Mouse (Mus musculus): ENCODE data around the gene Kif18a. TPM values are rescaled to one million over a fixed set of nuclear protein-coding genes. Genes with fewer than 3 reads are reported as not detected.

Kif18a gene
- total and polyA plus RNA-seq, 2 experiments from 2014 or later, result 1.3 to 3.3 TPM

- TF ChIP-seq EP300 (IDR thresholded peaks at IDR 0.05; ENCODE audit: low read depth) (no peak), CTCF (IDR thresholded peaks at IDR 0.05; ENCODE audit: low read depth) (no peak)
- Histone ChIP-seq H3K9ac (replicated peaks; ENCODE audit: low read depth, low read length) (no peak overlapping the region), H3K36me3 (replicated peaks; ENCODE audit: control insufficient read depth, insufficient read depth, low read length) (no peaks in the 10 kb centered on the region), H3K4me1 (ENCODE audit: control insufficient read depth, insufficient read depth) (no peaks in the 10 kb centered on the region), H3K27ac (ENCODE audit: low read depth) (no peak overlapping the region), H3K27me3 (ENCODE audit: control insufficient read depth, insufficient read depth, low read length) (no peaks in the 10 kb centered on the region), H3K4me2 (ENCODE audit: low read depth, low read length) (no peak overlapping the region), H3K9me3 (replicated peaks; ENCODE audit: control insufficient read depth, low read length) (no peaks in the 10 kb centered on the region), H3K4me3 (ENCODE audit: low read depth, low read length) (no peak overlapping the region)
- 94% methylated on average over 1 of the region's 1 CpGs for WGBS
- no peak for DNase-seq (ENCODE audit: low spot score)
- no peak for ATAC-seq (ENCODE audit: insufficient read depth, low read depth)
Measured at GRCm38 (mm10) chr2:109273098-109273497, 7.4 kb upstream of the Kif18a start.

GRCm38 (mm10) chr2:109277593-109277992 is 2.9 kb upstream of the Kif18a start:
- H3K27me3 ChIP-seq (ENCODE audit: control insufficient read depth, insufficient read depth, low read length), result no peaks in the 10 kb centered on the region
- peak overlapping the region; percentile 88 for H3K4me2 ChIP-seq (ENCODE audit: low read depth, low read length)
- no peak for DNase-seq (ENCODE audit: low spot score)
- 6% methylated on average over 7 of the region's 7 CpGs for WGBS
- peak overlapping the region; percentile 90 for H3K9ac ChIP-seq (replicated peaks; ENCODE audit: low read depth, low read length)
- no peak for ATAC-seq (ENCODE audit: insufficient read depth, low read depth)
- no peak for TF ChIP-seq CTCF (IDR thresholded peaks at IDR 0.05; ENCODE audit: low read depth)
- no peak for TF ChIP-seq EP300 (IDR thresholded peaks at IDR 0.05; ENCODE audit: low read depth)
- H3K27ac ChIP-seq (ENCODE audit: low read depth), result peak overlapping the region; percentile 63
- H3K9me3 ChIP-seq (replicated peaks; ENCODE audit: control insufficient read depth, low read length), result no peaks in the 10 kb centered on the region
- peaks cover 13% of the 10 kb centered on the region; the same call in 1 of the 2 replicates for H3K4me1 ChIP-seq (ENCODE audit: control insufficient read depth, insufficient read depth)
- H3K4me3 ChIP-seq (ENCODE audit: low read depth, low read length), result peak overlapping the region; percentile 87
- H3K36me3 ChIP-seq (replicated peaks; ENCODE audit: control insufficient read depth, insufficient read depth, low read length), result no peaks in the 10 kb centered on the region

GRCm38 (mm10) chr2:109278036-109278435 is 2.5 kb upstream of the Kif18a start:
- no peaks in the 10 kb centered on the region for H3K36me3 ChIP-seq (replicated peaks; ENCODE audit: control insufficient read depth, insufficient read depth, low read length)
- peaks cover 13% of the 10 kb centered on the region; the same call in 1 of the 2 replicates for H3K4me1 ChIP-seq (ENCODE audit: control insufficient read depth, insufficient read depth)
- peak overlapping the region; percentile 87 for H3K4me3 ChIP-seq (ENCODE audit: low read depth, low read length)
- H3K27me3 ChIP-seq (ENCODE audit: control insufficient read depth, insufficient read depth, low read length), result no peaks in the 10 kb centered on the region
- under 1% methylated on average over 16 of the region's 16 CpGs for WGBS
- TF ChIP-seq EP300 (IDR thresholded peaks at IDR 0.05; ENCODE audit: low read depth), result no peak
- TF ChIP-seq CTCF (IDR thresholded peaks at IDR 0.05; ENCODE audit: low read depth), result no peak
- peak overlapping the region; percentile 88 for H3K4me2 ChIP-seq (ENCODE audit: low read depth, low read length)
- ATAC-seq (ENCODE audit: insufficient read depth, low read depth), result no peak
- peak overlapping the region; percentile 63 for H3K27ac ChIP-seq (ENCODE audit: low read depth)
- H3K9ac ChIP-seq (replicated peaks; ENCODE audit: low read depth, low read length), result peak overlapping the region; percentile 90
- peak; percentile 52 for DNase-seq (ENCODE audit: low spot score)
- no peaks in the 10 kb centered on the region for H3K9me3 ChIP-seq (replicated peaks; ENCODE audit: control insufficient read depth, low read length)

GRCm38 (mm10) chr2:109280272-109280599 is 302 bp upstream of the Kif18a start:
- DNase-seq (ENCODE audit: low spot score) (no peak), ATAC-seq (ENCODE audit: insufficient read depth, low read depth) (no peak)
- peak overlapping the region; percentile 58 for H3K27ac ChIP-seq (ENCODE audit: low read depth)
- no peaks in the 10 kb centered on the region for H3K9me3 ChIP-seq (replicated peaks; ENCODE audit: control insufficient read depth, low read length)
- peak overlapping the region; percentile 67 for H3K9ac ChIP-seq (replicated peaks; ENCODE audit: low read depth, low read length)
- H3K4me3 ChIP-seq (ENCODE audit: low read depth, low read length), result peak overlapping the region; percentile 91
- TF ChIP-seq CTCF (IDR thresholded peaks at IDR 0.05; ENCODE audit: low read depth) (no peak), EP300 (IDR thresholded peaks at IDR 0.05; ENCODE audit: low read depth) (no peak)
- H3K4me2 ChIP-seq (ENCODE audit: low read depth, low read length), result peak overlapping the region; percentile 66
- H3K36me3 ChIP-seq (replicated peaks; ENCODE audit: control insufficient read depth, insufficient read depth, low read length), result no peaks in the 10 kb centered on the region
- WGBS, result 6% methylated on average over 4 of the region's 4 CpGs
- peaks cover 13% of the 10 kb centered on the region; the same call in 1 of the 2 replicates for H3K4me1 ChIP-seq (ENCODE audit: control insufficient read depth, insufficient read depth)
- no peaks in the 10 kb centered on the region for H3K27me3 ChIP-seq (ENCODE audit: control insufficient read depth, insufficient read depth, low read length)

- H3K4me2 ChIP-seq (ENCODE audit: low read depth, low read length), result peak overlapping the region; percentile 66
- H3K36me3 ChIP-seq (replicated peaks; ENCODE audit: control insufficient read depth, insufficient read depth, low read length), result no peaks in the 10 kb centered on the region
- H3K4me3 ChIP-seq (ENCODE audit: low read depth, low read length), result peak overlapping the region; percentile 91
- H3K27ac ChIP-seq (ENCODE audit: low read depth), result peak overlapping the region; percentile 74
- ATAC-seq (ENCODE audit: insufficient read depth, low read depth), result no peak
- peak overlapping the region; percentile 67 for H3K9ac ChIP-seq (replicated peaks; ENCODE audit: low read depth, low read length)
- TF ChIP-seq EP300 (IDR thresholded peaks at IDR 0.05; ENCODE audit: low read depth) (no peak), CTCF (IDR thresholded peaks at IDR 0.05; ENCODE audit: low read depth) (no peak)
- peaks cover 13% of the 10 kb centered on the region; the same call in 1 of the 2 replicates for H3K4me1 ChIP-seq (ENCODE audit: control insufficient read depth, insufficient read depth)
- no peaks in the 10 kb centered on the region for H3K9me3 ChIP-seq (replicated peaks; ENCODE audit: control insufficient read depth, low read length)
- WGBS, result 0% methylated on average over 1 of the region's 1 CpGs
- H3K27me3 ChIP-seq (ENCODE audit: control insufficient read depth, insufficient read depth, low read length), result no peaks in the 10 kb centered on the region
- DNase-seq (ENCODE audit: low spot score), result no peak
Measured at GRCm38 (mm10) chr2:109281341-109281690, 778 bp downstream of the Kif18a start.

- DNase-seq (ENCODE audit: low spot score), result no peak
- TF ChIP-seq EP300 (IDR thresholded peaks at IDR 0.05; ENCODE audit: low read depth), result no peak
- no peak for TF ChIP-seq CTCF (IDR thresholded peaks at IDR 0.05; ENCODE audit: low read depth)
- Histone ChIP-seq H3K27me3 (ENCODE audit: control insufficient read depth, insufficient read depth, low read length) (no peaks in the 10 kb centered on the region), H3K4me3 (ENCODE audit: low read depth, low read length) (no peak overlapping the region), H3K4me2 (ENCODE audit: low read depth, low read length) (no peak overlapping the region), H3K36me3 (replicated peaks; ENCODE audit: control insufficient read depth, insufficient read depth, low read length) (0 out of 2 replicates have a peak, but pooled peaks cover 5% of the 10 kb centered on the region), H3K9ac (replicated peaks; ENCODE audit: low read depth, low read length) (no peak overlapping the region), H3K4me1 (ENCODE audit: control insufficient read depth, insufficient read depth) (peaks cover 8% of the 10 kb centered on the region; the same call in 1 of the 2 replicates), H3K27ac (ENCODE audit: low read depth) (no peak overlapping the region), H3K9me3 (replicated peaks; ENCODE audit: control insufficient read depth, low read length) (no peaks in the 10 kb centered on the region)
- WGBS, result 95% methylated on average over 3 of the region's 3 CpGs
- ATAC-seq (ENCODE audit: insufficient read depth, low read depth), result no peak
Measured at GRCm38 (mm10) chr2:109284121-109284520, 3.6 kb downstream of the Kif18a start.
